Mouse (Mus musculus): Measurements from ENCODE around the gene Gtf2ird2.
A peak's percentile ranks its signal among the peaks of the same experiment; 100 is the strongest.

GRCm38 (mm10) chr5:134229391-134229790 lies 45.6 kb downstream of the Gtf2ird2 start, which contains the start of gene Ncf1:
- TF ChIP-seq CTCF (IDR thresholded peaks at IDR 0.05 in 2 of 3, conservative IDR thresholded peaks at IDR 0.05 in 1 of 3; ENCODE audit: control insufficient read depth in 1 of 3, insufficient read depth in 1 of 3, low read depth in 2 of 3, low read length in 3 of 3, poor library complexity in 1 of 3, severe bottlenecking in 1 of 3) (no peak), E2F4 (IDR thresholded peaks at IDR 0.05; ENCODE audit: borderline replicate concordance, low read depth, low read length) (no peak), TAL1 (IDR thresholded peaks at IDR 0.05; ENCODE audit: low read length) (no peak), RCOR1 (IDR thresholded peaks at IDR 0.05; ENCODE audit: low read depth, low read length) (no peak), POLR2A (IDR thresholded peaks at IDR 0.05; ENCODE audit: control insufficient read depth in 1 of 2, insufficient read depth in 1 of 2, low read depth in 1 of 2, low read length in 2 of 2, poor library complexity in 1 of 2) (no peak), CHD2 (IDR thresholded peaks at IDR 0.05; ENCODE audit: low read length) (no peak), GATA1 (IDR thresholded peaks at IDR 0.05; ENCODE audit: low read depth, low read length) (no peak), EP300 (IDR thresholded peaks at IDR 0.05; ENCODE audit: low read depth in 1 of 2, low read length in 2 of 2) (no peak), NRF1 (IDR thresholded peaks at IDR 0.05; ENCODE audit: insufficient read depth, low read depth, low read length, poor library complexity, severe bottlenecking) (no peak), ZKSCAN1 (IDR thresholded peaks at IDR 0.05; ENCODE audit: low read depth, low read length) (peak; percentile 62; the same call in 1 of the 2 replicates)

All from MEL (cell line).